Mouse (Mus musculus) kidney, adult 2 months (tissue): ENCODE measurements around the gene Ldhb.
"Not testable (repeated sequence)": the region's sequence is repeated elsewhere in the genome, so short reads cannot be mapped to it uniquely, and the experiment has no call there.

Experiments used
- CTCF ChIP-seq: fragments of 200-500 bp; conservative IDR thresholded peaks from 2 replicates; pipeline ENCODE4 v1.5.1; 2011; ENCODE audit warnings: low read depth, mild to moderate bottlenecking, control low read depth, low read length, moderate library complexity, mixed read lengths; ENCODE audit not compliant: insufficient read depth, insufficient read length
- POLR2A ChIP-seq: fragments of 200-500 bp; IDR thresholded peaks from one replicate; pipeline ENCODE4 v1.6.1; 2011; ENCODE audit warnings: low read depth, low read length, control low read depth

- TF ChIP-seq POLR2A, CTCF: not testable (repeated sequence)
Measured at GRCm38 (mm10) chr6:142490114-142490513, 17.6 kb downstream of the Ldhb start.
